Mouse (Mus musculus) heart, embryonic 12.5 days (tissue): ENCODE data around the gene Rims1. TPM values are rescaled to one million over a fixed set of nuclear protein-coding genes. Genes with fewer than 3 reads are reported as not detected.

Experiments
- ATAC-seq: fragments of 200-750 bp; cut with Nextera tagmentation; 2 replicates; pipeline ENCODE4 v1.8.0; 2017; ENCODE audit warnings: moderate TSS enrichment, moderate library complexity; ENCODE audit not compliant: insufficient number of reproducible peaks, low FRiP score
- H3K27ac ChIP-seq: fragments of 300-500 bp; sonication (generic); 2 replicates; pipeline ENCODE4 v1.5.1; 2016; ENCODE audit warnings: mild to moderate bottlenecking, moderate library complexity; ENCODE audit not compliant: poor library complexity, severe bottlenecking
- H3K27me3 ChIP-seq: fragments of 300-500 bp; sonication (generic); replicated peaks from 2 replicates; pipeline ENCODE4 v1.6.1; 2016; ENCODE audit warnings: mild to moderate bottlenecking, moderate library complexity
- H3K36me3 ChIP-seq: fragments of 300-500 bp; sonication (generic); 2 replicates; pipeline ENCODE4 v1.6.1; 2016; ENCODE audit warnings: mild to moderate bottlenecking, moderate library complexity
- H3K4me1 ChIP-seq: fragments of 300-500 bp; sonication (generic); replicated peaks from 2 replicates; pipeline ENCODE4 v1.6.1; 2016; ENCODE audit warnings: mild to moderate bottlenecking
- H3K4me2 ChIP-seq: fragments of 300-500 bp; sonication (generic); 2 replicates; pipeline ENCODE4 v1.6.1; 2016; ENCODE audit warnings: mild to moderate bottlenecking, moderate library complexity
- H3K4me3 ChIP-seq: fragments of 300-500 bp; sonication (generic); 2 replicates; pipeline ENCODE4 v1.5.1; 2016; ENCODE audit warnings: mild to moderate bottlenecking
- H3K9ac ChIP-seq: fragments of 300-500 bp; sonication (generic); 2 replicates; pipeline ENCODE4 v1.6.1; 2016; ENCODE audit warnings: mild to moderate bottlenecking, moderate library complexity
- H3K9me3 ChIP-seq: fragments of 300-500 bp; sonication (generic); replicated peaks from 2 replicates; pipeline ENCODE4 v1.6.1; 2016; ENCODE audit warnings: mild to moderate bottlenecking, moderate library complexity
- WGBS: fragments of 180-500 bp; shearing (Covaris S2); methylation state at CpG from one replicate; pipeline ENCODE4 v1.1.7; 2016; 5-methylcytosine and 5-hydroxymethylcytosine counted together
- polyA plus RNA-seq: library from polyadenylated mRNA; unstranded; fragments of >200 nt; fragmentation: Nextera tagmentation; extraction: Ambion mirVana; gene quantifications from 2 replicates; pipeline ENCODE4 v1.2.1, GENCODE M21; 2016

Rims1 gene
- polyA plus RNA-seq, result 1.5 and 1.8 TPM in 2 replicates

GRCm38 (mm10) chr1:22805726-22806625 lies at the start of gene Rims1:
Rims1 (minus strand) TSS chr1:22805994.
- ATAC-seq, result peak; percentile 85
- Histone ChIP-seq H3K4me3 (peak within 1 kb of the TSS; percentile 72), H3K4me1 (peaks cover 12% of the 10 kb centered on the region), H3K27ac (no peak within 1 kb of the TSS), H3K36me3 (no peaks in the 10 kb centered on the region), H3K9ac (peak within 1 kb of the TSS; percentile 78), H3K4me2 (peak within 1 kb of the TSS; percentile 97), H3K27me3 (peaks cover 17% of the 10 kb centered on the region), H3K9me3 (no peaks in the 10 kb centered on the region)
- 1% methylated on average over 54 of the region's 76 CpGs for WGBS

DNA sequence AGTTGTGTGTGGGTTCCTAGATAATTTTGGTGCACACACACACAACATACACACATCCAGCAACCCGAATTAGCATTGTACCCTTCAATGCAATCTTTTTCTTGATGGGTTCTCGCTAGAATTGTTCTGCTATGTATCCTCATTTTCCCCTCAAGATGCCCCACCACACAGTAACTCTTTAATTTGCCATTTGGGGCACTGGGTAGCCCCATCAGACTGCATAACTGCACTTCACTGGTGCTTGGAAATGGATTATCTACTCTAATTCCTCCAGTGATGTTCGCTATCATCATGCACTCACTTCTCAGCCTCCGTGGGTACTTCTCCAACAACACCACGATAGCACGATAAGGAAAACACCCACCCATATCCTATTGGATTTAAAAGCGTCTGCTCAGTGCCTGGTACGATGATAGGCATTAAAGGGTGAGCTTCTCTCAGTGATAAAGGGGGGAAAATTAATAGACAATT lies 867 bp upstream of the Rims1 start:
- Histone ChIP-seq H3K36me3 (no peaks in the 10 kb centered on the region), H3K9ac (no peak overlapping the region), H3K4me2 (peak overlapping the region; percentile 97), H3K27me3 (peaks cover 17% of the 10 kb centered on the region), H3K27ac (no peak overlapping the region), H3K4me3 (peak overlapping the region; percentile 72), H3K9me3 (no peaks in the 10 kb centered on the region), H3K4me1 (peaks cover 12% of the 10 kb centered on the region)
- ATAC-seq, result no peak
- WGBS, result 23% methylated on average over 8 of the region's 8 CpGs

GRCm38 (mm10) chr1:22805025-22805725 lies 619 bp downstream of the Rims1 start:
- peak; percentile 58 for ATAC-seq
- Histone ChIP-seq H3K9me3 (no peaks in the 10 kb centered on the region), H3K27me3 (peaks cover 17% of the 10 kb centered on the region), H3K4me3 (peak overlapping the region; percentile 72), H3K4me1 (peaks cover 12% of the 10 kb centered on the region), H3K4me2 (peak overlapping the region; percentile 97), H3K36me3 (no peaks in the 10 kb centered on the region), H3K9ac (peak overlapping the region; percentile 78), H3K27ac (no peak overlapping the region)
- 5% methylated on average over 15 of the region's 15 CpGs for WGBS

DNA sequence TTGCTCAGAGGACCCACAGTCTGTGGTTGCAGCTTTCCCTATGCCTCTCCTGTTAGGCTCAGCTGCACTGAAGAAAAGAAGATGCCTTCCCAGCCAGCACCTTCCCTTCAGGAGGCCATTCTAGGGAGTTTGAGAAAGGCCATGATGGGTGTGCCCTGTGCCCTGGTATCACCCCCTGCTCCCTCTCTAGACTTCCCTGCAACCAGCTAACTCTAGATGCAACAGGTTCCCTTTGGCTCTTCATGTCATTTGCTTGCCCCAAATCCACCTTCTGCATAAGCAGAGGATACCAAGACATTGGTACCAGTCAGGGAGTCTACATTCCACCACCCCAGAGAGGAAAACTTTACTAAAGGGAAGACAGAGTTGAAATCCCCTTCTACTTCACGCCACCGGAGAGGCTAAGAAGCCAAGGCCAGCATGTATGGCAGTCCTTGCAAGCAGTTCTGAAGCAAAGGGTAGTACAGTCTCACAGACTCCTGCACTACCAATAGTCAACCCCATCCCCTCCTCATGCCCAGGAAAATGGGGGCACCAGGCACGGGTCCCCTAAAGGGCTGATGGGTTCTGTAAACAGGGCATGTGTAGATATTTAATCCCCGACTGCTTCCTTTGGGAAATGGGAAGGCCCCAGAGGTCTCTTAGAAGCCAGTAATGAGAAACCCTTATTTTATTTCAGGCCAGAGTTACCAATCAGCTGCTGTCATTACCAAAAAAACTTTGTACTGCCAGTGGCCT lies 1.5 kb downstream of the Rims1 start:
- peaks cover 12% of the 10 kb centered on the region for H3K4me1 ChIP-seq
- H3K9me3 ChIP-seq, result no peaks in the 10 kb centered on the region
- H3K36me3 ChIP-seq, result no peaks in the 10 kb centered on the region
- 71% methylated on average over 4 of the region's 4 CpGs for WGBS
- H3K27me3 ChIP-seq, result peaks cover 17% of the 10 kb centered on the region
- ATAC-seq, result no peak
- no peak overlapping the region for H3K9ac ChIP-seq
- no peak overlapping the region for H3K27ac ChIP-seq
- H3K4me3 ChIP-seq, result no peak overlapping the region
- no peak overlapping the region for H3K4me2 ChIP-seq

DNA sequence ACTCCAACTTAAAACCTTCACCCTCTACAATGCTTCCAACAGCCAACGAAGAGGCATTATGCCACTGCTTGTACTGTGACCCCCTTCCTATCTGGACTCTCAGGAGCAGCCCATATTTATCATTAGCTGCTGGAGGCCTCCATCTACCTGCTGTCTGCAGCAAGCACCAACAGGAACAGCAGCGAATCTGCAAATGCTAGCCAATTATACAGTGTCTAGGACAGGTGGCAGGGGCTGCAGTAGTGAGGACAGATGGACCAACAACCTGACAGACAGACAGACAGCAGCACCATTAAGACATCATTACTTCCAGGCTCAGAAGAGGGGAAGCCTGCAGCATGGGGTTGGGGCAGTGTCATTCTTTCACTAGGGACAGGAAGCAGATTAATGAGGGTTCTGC lies 2.3 kb downstream of the Rims1 start:
- Histone ChIP-seq H3K36me3 (no peaks in the 10 kb centered on the region), H3K9ac (no peak overlapping the region), H3K9me3 (no peaks in the 10 kb centered on the region), H3K4me3 (no peak overlapping the region), H3K4me2 (no peak overlapping the region), H3K27me3 (peaks cover 17% of the 10 kb centered on the region), H3K4me1 (peaks cover 12% of the 10 kb centered on the region), H3K27ac (no peak overlapping the region)
- ATAC-seq, result no peak
- 67% methylated on average over 2 of the region's 2 CpGs for WGBS

DNA sequence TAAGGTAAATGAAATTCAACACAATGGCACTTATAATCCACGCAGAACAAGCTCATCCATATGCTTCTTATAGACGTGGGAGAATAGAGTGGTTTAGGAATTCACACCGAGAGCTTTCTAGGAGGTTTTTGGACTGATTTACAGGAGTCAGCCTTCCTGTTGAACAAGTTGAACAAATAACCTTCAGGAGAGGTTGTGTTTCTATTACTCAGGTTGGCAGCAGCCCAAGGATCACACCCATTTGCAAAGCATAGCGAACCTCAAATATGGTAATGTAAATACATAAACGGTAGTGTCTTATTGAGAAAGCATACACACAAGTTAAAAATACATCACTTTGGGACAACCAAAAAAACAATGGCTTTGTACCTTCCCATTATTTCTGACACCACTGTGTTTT lies 5.5 kb downstream of the Rims1 start:
- peaks cover 3% of the 10 kb centered on the region for H3K4me1 ChIP-seq
- H3K9ac ChIP-seq, result no peak overlapping the region
- no peak for ATAC-seq
- H3K4me3 ChIP-seq, result no peak overlapping the region
- H3K27ac ChIP-seq, result no peak overlapping the region
- no peaks in the 10 kb centered on the region for H3K36me3 ChIP-seq
- no peak overlapping the region for H3K4me2 ChIP-seq
- 74% methylated on average over 5 of the region's 5 CpGs for WGBS
- no peaks in the 10 kb centered on the region for H3K9me3 ChIP-seq
- peaks cover 11% of the 10 kb centered on the region for H3K27me3 ChIP-seq

DNA sequence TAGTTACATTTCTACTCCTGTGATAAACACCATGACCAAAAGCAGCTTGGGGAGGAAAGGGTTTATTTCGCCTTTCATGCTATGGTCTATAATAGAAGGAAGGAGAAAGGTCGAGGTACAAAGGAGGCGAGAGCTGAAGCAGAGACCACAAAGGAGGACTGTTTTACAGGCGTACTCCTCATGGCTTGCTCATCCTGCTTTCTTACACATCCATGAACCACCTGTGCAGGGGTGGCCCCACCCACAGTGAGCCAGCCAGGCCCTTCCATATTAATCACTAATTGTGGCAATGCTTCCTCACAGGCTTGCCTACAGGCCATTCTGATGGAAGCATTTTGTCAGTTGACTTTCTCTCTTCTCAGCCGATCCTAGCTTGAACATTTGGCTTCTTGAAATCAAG lies 8.7 kb downstream of the Rims1 start:
- WGBS, result 67% methylated on average over 5 of the region's 5 CpGs
- no peak for ATAC-seq

GRCm38 (mm10) chr1:22789391-22789909 lies 16.3 kb downstream of the Rims1 start:
- no peak overlapping the region for H3K9ac ChIP-seq
- H3K27me3 ChIP-seq, result no peaks in the 10 kb centered on the region
- H3K36me3 ChIP-seq, result no peaks in the 10 kb centered on the region
- no peak overlapping the region for H3K27ac ChIP-seq
- no peaks in the 10 kb centered on the region for H3K9me3 ChIP-seq
- H3K4me1 ChIP-seq, result no peaks in the 10 kb centered on the region
- 46% methylated on average over 7 of the region's 7 CpGs for WGBS
- H3K4me2 ChIP-seq, result no peak overlapping the region
- no peak for ATAC-seq
- no peak overlapping the region for H3K4me3 ChIP-seq

More for the DNA sequence above, 8.7 kb downstream of the Rims1 start:
- Histone ChIP-seq H3K36me3 (no peaks in the 10 kb centered on the region), H3K9me3 (no peaks in the 10 kb centered on the region), H3K4me3 (no peak overlapping the region), H3K4me2 (no peak overlapping the region), H3K27ac (no peak overlapping the region), H3K27me3 (no peaks in the 10 kb centered on the region), H3K4me1 (no peaks in the 10 kb centered on the region), H3K9ac (no peak overlapping the region)

GRCm38 (mm10) chr1:22787616-22788015 lies 18.2 kb downstream of the Rims1 start:
- no peak overlapping the region for H3K9ac ChIP-seq
- WGBS, result 86% methylated on average over 5 of the region's 5 CpGs
- H3K27ac ChIP-seq, result no peak overlapping the region
- H3K4me1 ChIP-seq, result no peaks in the 10 kb centered on the region
- no peak for ATAC-seq
- no peaks in the 10 kb centered on the region for H3K9me3 ChIP-seq
- H3K4me2 ChIP-seq, result no peak overlapping the region
- H3K4me3 ChIP-seq, result no peak overlapping the region
- no peaks in the 10 kb centered on the region for H3K27me3 ChIP-seq
- no peaks in the 10 kb centered on the region for H3K36me3 ChIP-seq

GRCm38 (mm10) chr1:22770530-22771254 lies 35.1 kb downstream of the Rims1 start:
- Histone ChIP-seq H3K4me3 (no peak overlapping the region), H3K27ac (no peak overlapping the region), H3K4me2 (no peak overlapping the region), H3K9ac (no peak overlapping the region), H3K27me3 (no peaks in the 10 kb centered on the region), H3K4me1 (no peaks in the 10 kb centered on the region), H3K36me3 (no peaks in the 10 kb centered on the region), H3K9me3 (no peaks in the 10 kb centered on the region)
- WGBS, result 72% methylated on average over 7 of the region's 7 CpGs
- no peak for ATAC-seq
